Mouse (Mus musculus) forebrain, embryonic 12.5 days (tissue): ENCODE measurements around the gene Myt1l. TPM values are rescaled to one million over a fixed set of nuclear protein-coding genes. Genes with fewer than 3 reads are reported as not detected.
A peak's percentile ranks its signal among the peaks of the same experiment; 100 is the strongest.

ENCODE experiments used
- ATAC-seq: fragments of 200-750 bp; cut with Nextera tagmentation; 2 replicates; pipeline ENCODE4 v1.8.0; 2017; ENCODE audit warnings: moderate TSS enrichment; ENCODE audit not compliant: low FRiP score
- H3K27ac ChIP-seq: fragments of 300-500 bp; sonication (generic); 2 replicates; pipeline ENCODE4 v1.5.1; 2016; ENCODE audit warnings: mild to moderate bottlenecking
- H3K27me3 ChIP-seq: fragments of 300-500 bp; sonication (generic); 2 replicates; pipeline ENCODE4 v1.6.1; 2016; ENCODE audit warnings: mild to moderate bottlenecking
- H3K36me3 ChIP-seq: fragments of 300-500 bp; sonication (generic); replicated peaks from 2 replicates; pipeline ENCODE4 v1.6.1; 2016; ENCODE audit warnings: mild to moderate bottlenecking
- H3K4me1 ChIP-seq: fragments of 300-500 bp; sonication (generic); 2 replicates; pipeline ENCODE4 v1.6.1; 2016
- H3K4me2 ChIP-seq: fragments of 300-500 bp; sonication (generic); 2 replicates; pipeline ENCODE4 v1.6.1; 2016; ENCODE audit warnings: mild to moderate bottlenecking, moderate library complexity
- H3K4me3 ChIP-seq: fragments of 300-500 bp; sonication (generic); replicated peaks from 2 replicates; pipeline ENCODE4 v1.5.1; 2016; ENCODE audit warnings: mild to moderate bottlenecking
- H3K9ac ChIP-seq: fragments of 300-500 bp; sonication (generic); 2 replicates; pipeline ENCODE4 v1.6.1; 2016; ENCODE audit warnings: mild to moderate bottlenecking
- H3K9me3 ChIP-seq: fragments of 300-500 bp; sonication (generic); 2 replicates; pipeline ENCODE4 v1.6.1; 2016
- WGBS: fragments of 180-500 bp; shearing (Covaris S2); methylation state at CpG from one replicate; pipeline ENCODE4 v1.1.7; 2016; 5-methylcytosine and 5-hydroxymethylcytosine counted together
- polyA plus RNA-seq: library from polyadenylated mRNA; unstranded; fragments of >200 nt; fragmentation: Nextera tagmentation; extraction: Ambion mirVana; gene quantifications from 2 replicates; pipeline ENCODE4 v1.2.1, GENCODE M21; 2016

The Myt1l gene
- polyA plus RNA-seq, 1 experiment from 2014 or later = 53.6 TPM

DNA sequence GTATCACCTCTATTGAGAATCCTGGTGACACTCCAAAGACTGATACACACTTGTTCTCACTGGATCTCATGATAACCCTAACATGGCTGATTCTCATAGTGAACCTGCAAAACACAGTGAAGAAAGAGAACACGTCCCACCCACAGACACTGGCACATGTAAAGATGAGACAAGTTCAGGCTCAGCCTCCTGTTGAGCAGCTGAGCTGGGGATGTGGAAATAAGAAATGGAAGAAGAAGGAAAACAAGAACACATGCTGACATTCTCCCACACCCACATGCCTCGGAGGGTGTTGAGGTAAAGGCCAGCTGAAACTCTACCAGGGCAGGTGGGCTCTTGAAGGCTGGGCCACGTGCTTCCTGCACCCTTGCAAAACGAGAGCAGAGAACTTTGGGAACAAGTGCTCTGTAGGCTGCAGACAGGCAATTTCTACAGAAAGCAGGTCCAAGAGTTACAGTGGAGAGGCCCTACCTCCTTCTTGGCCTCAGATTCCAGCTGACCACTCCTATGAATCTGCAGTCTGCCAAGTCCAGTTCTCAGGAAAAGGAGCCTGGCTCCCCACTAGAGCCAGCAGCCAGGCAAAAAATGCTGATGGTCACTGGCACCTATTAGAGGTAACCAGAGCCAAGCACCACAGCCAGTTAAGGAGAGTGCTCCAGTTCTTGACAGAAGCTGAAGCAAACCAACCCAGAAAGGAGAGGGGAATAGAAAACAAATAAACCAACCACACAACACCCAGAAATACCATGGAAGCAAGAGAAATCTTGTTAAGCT is 376.1 kb downstream of the Myt1l start:
- WGBS = 72% methylated on average over 4 of the region's 4 CpGs

GRCm38 (mm10) chr12:29907056-29907455 is 378.9 kb downstream of the Myt1l start:
- WGBS = 47% methylated on average over 2 of the region's 2 CpGs
- Histone ChIP-seq H3K4me3 (no peak overlapping the region), H3K4me2 (no peak overlapping the region), H3K36me3 (no peaks in the 10 kb centered on the region; the same call in 1 of the 2 replicates), H3K4me1 (no peaks in the 10 kb centered on the region), H3K27ac (no peak overlapping the region), H3K9ac (no peak overlapping the region), H3K27me3 (no peaks in the 10 kb centered on the region), H3K9me3 (no peaks in the 10 kb centered on the region)
- ATAC-seq = 0 out of 2 replicates have a peak, but pooled peaks have one; percentile 46

More for the DNA sequence above, 376.1 kb downstream of the Myt1l start:
- ATAC-seq = no peak
- no peak overlapping the region for H3K4me3 ChIP-seq
- H3K9me3 ChIP-seq = no peaks in the 10 kb centered on the region
- no peaks in the 10 kb centered on the region for H3K36me3 ChIP-seq
- no peaks in the 10 kb centered on the region for H3K27me3 ChIP-seq
- no peaks in the 10 kb centered on the region for H3K4me1 ChIP-seq
- H3K27ac ChIP-seq = no peak overlapping the region
- H3K4me2 ChIP-seq = no peak overlapping the region
- no peak overlapping the region for H3K9ac ChIP-seq

DNA sequence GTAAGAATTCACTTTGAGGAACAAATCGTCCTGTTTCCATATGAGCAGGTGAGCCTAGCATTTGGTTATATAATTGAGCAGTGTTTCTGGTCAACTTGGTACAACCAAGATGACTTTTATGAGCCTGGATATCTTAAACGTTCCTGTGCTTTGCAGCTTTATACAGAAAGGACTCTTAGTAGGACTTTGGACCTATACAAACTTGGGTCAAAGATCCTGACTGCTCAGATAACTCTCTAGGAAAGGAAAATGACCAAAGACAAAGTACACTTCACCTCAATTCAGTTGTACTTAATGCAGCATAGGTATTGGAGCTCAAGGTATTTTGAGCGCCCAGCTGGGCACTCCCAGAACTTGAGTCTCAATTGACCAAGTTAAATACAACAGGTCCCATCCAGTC is 388.0 kb downstream of the Myt1l start:
- H3K27ac ChIP-seq = no peak overlapping the region
- no peak overlapping the region for H3K4me2 ChIP-seq
- H3K9ac ChIP-seq = no peak overlapping the region
- no peaks in the 10 kb centered on the region for H3K9me3 ChIP-seq
- H3K27me3 ChIP-seq = no peaks in the 10 kb centered on the region
- H3K4me1 ChIP-seq = no peaks in the 10 kb centered on the region
- WGBS = 84% methylated on average over 3 of the region's 3 CpGs
- H3K36me3 ChIP-seq = no peaks in the 10 kb centered on the region; the same call in 1 of the 2 replicates
- ATAC-seq = no peak
- H3K4me3 ChIP-seq = no peak overlapping the region

DNA sequence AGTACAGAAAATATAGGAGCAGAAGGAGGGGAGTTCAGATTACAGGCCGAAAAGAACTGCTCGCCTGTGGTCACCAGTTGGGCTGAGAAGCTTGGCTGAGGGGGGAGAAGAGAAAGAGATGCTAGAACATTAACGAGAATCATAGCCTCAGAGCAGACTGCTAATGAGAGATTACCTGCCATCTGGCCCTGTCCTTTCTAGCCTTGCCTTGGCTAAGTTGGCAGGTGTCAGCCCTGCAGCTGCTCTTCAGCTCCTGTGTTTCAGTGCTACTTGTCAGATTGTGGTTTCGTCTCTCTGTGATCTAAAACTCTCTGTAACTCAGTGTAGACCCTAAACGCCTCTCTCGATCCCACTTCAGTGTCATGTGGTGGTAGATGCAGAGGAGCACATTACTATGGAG is 388.6 kb downstream of the Myt1l start:
- ATAC-seq = no peak
- no peak overlapping the region for H3K4me3 ChIP-seq
- no peaks in the 10 kb centered on the region for H3K4me1 ChIP-seq
- no peak overlapping the region for H3K4me2 ChIP-seq
- H3K27me3 ChIP-seq = no peaks in the 10 kb centered on the region
- no peaks in the 10 kb centered on the region; the same call in 1 of the 2 replicates for H3K36me3 ChIP-seq
- no peaks in the 10 kb centered on the region for H3K9me3 ChIP-seq
- 82% methylated on average over 6 of the region's 6 CpGs for WGBS
- no peak overlapping the region for H3K9ac ChIP-seq
- H3K27ac ChIP-seq = no peak overlapping the region

DNA sequence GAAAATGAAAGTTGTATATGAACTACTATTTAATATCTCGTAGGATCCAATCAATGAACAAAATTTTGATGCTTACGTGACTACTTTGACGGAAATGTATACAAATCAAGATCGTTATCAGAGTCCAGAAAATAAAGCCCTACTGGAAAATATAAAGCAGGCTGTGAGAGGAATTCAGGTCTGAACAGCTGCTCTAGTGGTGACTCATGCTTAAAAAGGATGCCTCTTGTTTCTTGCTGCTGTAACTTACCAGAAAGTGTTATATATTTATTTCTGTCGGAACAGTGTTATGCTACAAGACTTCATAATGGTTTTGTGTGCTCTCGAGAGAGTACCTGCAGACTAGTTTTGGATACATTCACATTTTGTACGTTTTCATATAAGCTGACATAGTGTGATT is 392.1 kb downstream of the Myt1l start:
- no peak for ATAC-seq
- Histone ChIP-seq H3K27me3 (no peaks in the 10 kb centered on the region), H3K9me3 (no peaks in the 10 kb centered on the region), H3K4me1 (no peaks in the 10 kb centered on the region), H3K9ac (no peak overlapping the region), H3K36me3 (no peaks in the 10 kb centered on the region), H3K4me2 (no peak overlapping the region), H3K4me3 (no peak overlapping the region), H3K27ac (no peak overlapping the region)
- 84% methylated on average over 7 of the region's 7 CpGs for WGBS

DNA sequence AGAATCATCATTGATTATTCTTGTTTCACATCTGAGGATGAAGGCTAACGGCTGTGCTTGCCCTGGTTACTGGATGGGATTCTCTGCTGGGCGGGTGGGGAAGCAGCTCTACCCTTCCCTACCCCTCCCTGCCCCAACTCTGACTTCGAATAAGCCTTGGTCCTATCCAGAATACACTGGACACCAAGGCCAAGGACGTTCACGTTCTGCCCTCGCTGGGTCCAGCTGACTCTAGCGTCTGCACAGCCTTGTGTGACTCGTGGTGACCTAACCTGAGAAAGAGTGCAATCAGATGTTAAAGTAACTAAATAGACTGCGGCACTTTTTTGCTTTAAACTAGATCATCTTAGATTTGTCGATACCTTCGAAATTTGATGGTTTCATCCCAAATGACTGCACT is 393.3 kb downstream of the Myt1l start:
- Histone ChIP-seq H3K36me3 (no peaks in the 10 kb centered on the region), H3K9ac (no peak overlapping the region), H3K27me3 (no peaks in the 10 kb centered on the region), H3K4me2 (no peak overlapping the region), H3K4me3 (no peak overlapping the region), H3K27ac (no peak overlapping the region), H3K9me3 (no peaks in the 10 kb centered on the region), H3K4me1 (no peaks in the 10 kb centered on the region)
- WGBS = 85% methylated on average over 11 of the region's 11 CpGs
- no peak for ATAC-seq

- no peak overlapping the region for H3K27ac ChIP-seq
- 41% methylated on average over 3 of the region's 3 CpGs for WGBS
These were observed 398.7 kb downstream of the Myt1l start for GRCm38 (mm10) chr12:29926896-29927295.

GRCm38 (mm10) chr12:29930591-29930990 is 402.4 kb downstream of the Myt1l start:
- Histone ChIP-seq H3K9ac (no peak overlapping the region), H3K36me3 (no peaks in the 10 kb centered on the region), H3K4me2 (no peak overlapping the region), H3K9me3 (no peaks in the 10 kb centered on the region), H3K4me3 (no peak overlapping the region), H3K4me1 (no peaks in the 10 kb centered on the region; the same call in 1 of the 2 replicates), H3K27me3 (no peaks in the 10 kb centered on the region), H3K27ac (no peak overlapping the region)
- no peak for ATAC-seq
- 92% methylated on average over 1 of the region's 1 CpGs for WGBS

More at GRCm38 (mm10) chr12:29926896-29927295, 398.7 kb downstream of the Myt1l start:
- no peaks in the 10 kb centered on the region for H3K27me3 ChIP-seq
- H3K4me3 ChIP-seq = no peak overlapping the region
- ATAC-seq = 0 out of 2 replicates have a peak, but pooled peaks have one; percentile 44
- no peak overlapping the region for H3K9ac ChIP-seq
- no peaks in the 10 kb centered on the region; the same call in 1 of the 2 replicates for H3K4me1 ChIP-seq
- no peaks in the 10 kb centered on the region for H3K9me3 ChIP-seq
- no peak overlapping the region for H3K4me2 ChIP-seq
- no peaks in the 10 kb centered on the region for H3K36me3 ChIP-seq

- Histone ChIP-seq H3K4me2 (no peak overlapping the region), H3K27me3 (peaks cover 10% of the 10 kb centered on the region; the same call in 1 of the 2 replicates), H3K36me3 (no peaks in the 10 kb centered on the region), H3K27ac (no peak overlapping the region), H3K4me1 (peaks cover 6% of the 10 kb centered on the region; the same call in 1 of the 2 replicates), H3K9ac (no peak overlapping the region), H3K4me3 (no peak overlapping the region), H3K9me3 (no peaks in the 10 kb centered on the region)
- WGBS = 89% methylated on average over 1 of the region's 1 CpGs
- no peak for ATAC-seq
These were observed 404.8 kb downstream of the Myt1l start for GRCm38 (mm10) chr12:29932951-29933350.

GRCm38 (mm10) chr12:29933501-29933900 is 405.3 kb downstream of the Myt1l start:
- no peak overlapping the region for H3K27ac ChIP-seq
- H3K4me1 ChIP-seq = peaks cover 6% of the 10 kb centered on the region; the same call in 1 of the 2 replicates
- 55% methylated on average over 2 of the region's 2 CpGs for WGBS
- no peak overlapping the region for H3K9ac ChIP-seq
- no peaks in the 10 kb centered on the region for H3K9me3 ChIP-seq
- peaks cover 10% of the 10 kb centered on the region; the same call in 1 of the 2 replicates for H3K27me3 ChIP-seq
- ATAC-seq = no peak
- H3K4me3 ChIP-seq = no peak overlapping the region
- H3K36me3 ChIP-seq = no peaks in the 10 kb centered on the region
- H3K4me2 ChIP-seq = no peak overlapping the region

- ATAC-seq = no peak
- H3K27me3 ChIP-seq = peaks cover 10% of the 10 kb centered on the region; the same call in 1 of the 2 replicates
- H3K36me3 ChIP-seq = no peaks in the 10 kb centered on the region
- H3K4me3 ChIP-seq = no peak overlapping the region
- WGBS = 80% methylated on average over 8 of the region's 8 CpGs
- H3K27ac ChIP-seq = no peak overlapping the region
- H3K4me1 ChIP-seq = peaks cover 11% of the 10 kb centered on the region
- H3K4me2 ChIP-seq = no peak overlapping the region
- H3K9me3 ChIP-seq = no peaks in the 10 kb centered on the region
- no peak overlapping the region for H3K9ac ChIP-seq
These were observed 406.0 kb downstream of the Myt1l start for GRCm38 (mm10) chr12:29934120-29934581.

DNA sequence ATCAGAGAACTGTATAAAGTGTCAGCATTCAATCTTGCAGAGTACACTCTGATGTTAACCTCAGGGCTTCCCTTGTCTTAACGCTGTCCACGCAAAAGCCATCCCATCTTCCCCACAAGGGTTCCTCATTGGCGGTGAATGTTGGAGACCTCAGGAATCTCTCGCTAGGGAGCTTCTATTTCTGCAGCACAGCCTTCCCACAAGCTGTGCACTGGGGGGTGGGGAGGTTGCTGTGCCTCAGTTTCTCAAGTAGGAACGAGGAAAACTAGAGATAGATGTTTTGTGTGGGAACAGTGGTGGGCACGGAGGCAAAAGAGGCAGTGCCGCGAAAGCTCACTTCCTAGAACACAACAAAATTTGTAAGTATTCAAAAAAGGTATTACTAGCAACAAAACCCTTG is 409.1 kb downstream of the Myt1l start, which contains the start of gene Pxdn:
Gene Pxdn, plus strand, starts transcription at position 301 of the 400 bp plus-strand sequence.
- Histone ChIP-seq H3K9me3 (no peaks in the 10 kb centered on the region), H3K9ac (peak within 1 kb of the TSS; percentile 91), H3K4me3 (peak within 1 kb of the TSS; percentile 86), H3K4me2 (peak within 1 kb of the TSS; percentile 87), H3K36me3 (0 out of 2 replicates have a peak, but pooled peaks cover 9% of the 10 kb centered on the region), H3K27me3 (peaks cover 10% of the 10 kb centered on the region; the same call in 1 of the 2 replicates), H3K27ac (peak within 1 kb of the TSS; percentile 90), H3K4me1 (peaks cover 31% of the 10 kb centered on the region)
- no peak for ATAC-seq
- 27% methylated on average over 8 of the region's 8 CpGs for WGBS
